8 mouse cellular contexts compared by ENCODE assay signal in the genomic region with DNA sequence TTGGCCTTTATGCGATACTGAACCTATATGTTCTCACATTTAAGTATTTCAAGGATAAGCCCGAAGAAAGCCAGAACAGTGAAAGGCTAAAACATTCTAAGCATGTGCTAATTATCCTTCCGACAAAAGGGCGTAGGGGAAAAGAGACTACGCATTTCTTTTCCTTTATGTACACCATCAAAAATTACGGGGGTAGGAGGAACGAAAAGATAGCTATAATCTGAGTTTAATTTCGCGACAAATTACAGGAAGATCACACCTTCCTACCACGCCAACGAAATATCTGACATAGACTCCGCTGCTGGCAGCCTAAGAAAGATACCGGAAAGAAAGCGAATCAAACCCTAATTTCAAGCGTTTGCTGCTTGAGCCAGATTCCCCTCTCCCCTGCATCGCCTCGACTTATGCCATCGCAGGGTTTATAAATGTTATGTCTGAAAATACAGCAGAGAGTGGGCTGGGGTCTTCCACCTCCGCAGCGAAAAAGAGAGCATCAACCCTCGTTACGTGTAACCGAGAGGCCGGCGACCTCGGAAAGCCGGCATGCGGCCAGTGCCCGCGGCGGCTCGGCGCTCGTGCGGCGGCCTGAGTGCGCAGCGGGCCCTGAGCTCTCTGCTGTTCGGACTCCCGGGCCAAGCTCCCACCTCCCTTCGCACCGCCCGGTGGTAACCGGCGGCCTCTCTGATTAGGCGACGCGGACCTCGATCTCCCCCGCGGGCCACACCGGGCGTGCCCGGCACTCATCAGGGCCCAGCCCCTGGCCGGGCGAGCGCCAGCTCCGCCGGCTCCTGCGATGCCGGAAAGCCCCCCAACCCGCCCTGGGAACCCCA. TPM values are rescaled to one million over a fixed set of nuclear protein-coding genes. Genes with fewer than 3 reads are reported as not detected.
DNase-seq lines count a peak whose midpoint lies in the region; ATAC-seq and TF ChIP-seq lines count a peak whose summit lies in the region.

No protein-coding gene starts in this region.

- TF ChIP-seq CTCF in liver, adult 2 months (IDR thresholded peaks at IDR 0.05; ENCODE audit: low read depth, low read length) = no peak

- no peak for DNase-seq in cerebellum, adult 9-11 months
- peak; percentile 80 for DNase-seq in 3134 (ENCODE audit: extremely low read depth, insufficient read length, low spot score)
- peak; percentile 62 for DNase-seq in c-Kit-negative CD71-positive TER-119-positive erythroid progenitor cells, embryonic 14.5 days (ENCODE audit: low read depth, low spot score)
- DNase-seq in liver, adult 2 months (ENCODE audit: extremely low read depth, low read depth, low spot score) = peak; percentile 66
- peak; percentile 83 for DNase-seq in neural tube, embryonic 10.5 days (ENCODE audit: extremely low spot score, low spot score)
- no peak for DNase-seq in cerebellum, adult 11-12 months

- no peaks in the 10 kb centered on the region for H3K9me3 ChIP-seq in heart, embryonic 16.5 days (replicated peaks; ENCODE audit: control insufficient read depth, low read length)

- peaks cover 15% of the 10 kb centered on the region for H3K4me1 ChIP-seq in heart, embryonic 16.5 days (ENCODE audit: control insufficient read depth, insufficient read depth, low read length)
- peaks cover 9% of the 10 kb centered on the region for H3K4me1 ChIP-seq in liver, adult 2 months (ENCODE audit: control insufficient read depth, insufficient read depth, low read length)

- WGBS in heart, embryonic 16.5 days = under 1% methylated on average over 62 of the region's 62 CpGs
- under 1% methylated on average over 62 of the region's 62 CpGs for WGBS in liver, adult 2 months

- no peak for TF ChIP-seq POLR2A in liver, adult 2 months (IDR thresholded peaks at IDR 0.05; ENCODE audit: extremely low read depth, insufficient read depth, low read length)

- H3K9ac ChIP-seq in heart, embryonic 16.5 days (ENCODE audit: low read length) = peak overlapping the region; percentile 99
- peak overlapping the region; percentile 94 for H3K9ac ChIP-seq in liver, adult 2 months (ENCODE audit: low read depth, low read length)

- H3K4me3 ChIP-seq in heart, embryonic 16.5 days (ENCODE audit: low read length) = peak overlapping the region; percentile 97
- H3K4me3 ChIP-seq in liver, adult 2 months (ENCODE audit: insufficient read depth, low read depth, low read length) = peak overlapping the region; percentile 95

- H3K27me3 ChIP-seq in heart, embryonic 16.5 days (ENCODE audit: control insufficient read depth, insufficient read depth, low read length) = no peaks in the 10 kb centered on the region
- H3K27me3 ChIP-seq in liver, adult 2 months (ENCODE audit: control insufficient read depth, insufficient read depth, low read length) = no peaks in the 10 kb centered on the region

- ATAC-seq in cerebellum, adult (ENCODE audit: insufficient number of reproducible peaks, low FRiP score, low TSS enrichment) = peak; percentile 75
- peak; percentile 80 for ATAC-seq in heart, embryonic 16.5 days (replicated peaks; ENCODE audit: extremely low read depth, insufficient read depth, low FRiP score)

- H3K36me3 ChIP-seq in heart, embryonic 16.5 days (ENCODE audit: control insufficient read depth, insufficient read depth) = peaks cover 17% of the 10 kb centered on the region
- H3K36me3 ChIP-seq in liver, adult 2 months (ENCODE audit: control insufficient read depth, insufficient read depth, low read length) = peaks cover 7% of the 10 kb centered on the region

- H3K4me2 ChIP-seq in heart, embryonic 16.5 days (ENCODE audit: low read depth, low read length) = peak overlapping the region; percentile 93

- H3K79me2 ChIP-seq in liver, adult 2 months (ENCODE audit: control insufficient read depth, insufficient read depth, low read length) = peaks cover 13% of the 10 kb centered on the region; the same call in 1 of the 2 replicates

- H3K27ac ChIP-seq in heart, embryonic 16.5 days (ENCODE audit: low read length) = peak overlapping the region; percentile 93
- peak overlapping the region; percentile 78 for H3K27ac ChIP-seq in liver, adult 2 months (replicated peaks; ENCODE audit: insufficient read depth, low read depth, low read length)

RNA-seq across cellular contexts. Expression of gene Pcnp, which starts 0.6 kb away (rescaled TPM):
- polyA plus RNA-seq in heart, embryonic 16.5 days (2015; fragmentation: Nextera tagmentation; extraction: Ambion mirVana) = 138 and 151 TPM in 2 replicates
- 55.8 and 67.7 TPM in 2 replicates for total RNA-seq in liver, adult 2 months (2014; rRNA removed)
- polyA plus RNA-seq in liver, adult 2 months (2012; rRNA removed) = 8.7 and 11.6 TPM in 2 replicates

RNA-seq across cellular contexts. Expression of gene Trmt10c, which starts 8.7 kb away (rescaled TPM):
- 21.2 and 24.3 TPM in 2 replicates for polyA plus RNA-seq in heart, embryonic 16.5 days (2015; fragmentation: Nextera tagmentation; extraction: Ambion mirVana)
- total RNA-seq in liver, adult 2 months (2014; rRNA removed) = 9.7 and 10.5 TPM in 2 replicates
- polyA plus RNA-seq in liver, adult 2 months (2012; rRNA removed) = 3.7 and 3.8 TPM in 2 replicates

RNA-seq across cellular contexts. Expression of gene Senp7, which starts 19.2 kb away (rescaled TPM):
- 16.7 and 20.8 TPM in 2 replicates for polyA plus RNA-seq in heart, embryonic 16.5 days (2015; fragmentation: Nextera tagmentation; extraction: Ambion mirVana)
- 6.7 and 6.9 TPM in 2 replicates for total RNA-seq in liver, adult 2 months (2014; rRNA removed)
- polyA plus RNA-seq in liver, adult 2 months (2012; rRNA removed) = 1.2 and 1.3 TPM in 2 replicates

RNA-seq across cellular contexts. Expression of gene Zbtb11, which starts 55.3 kb away (rescaled TPM):
- polyA plus RNA-seq in heart, embryonic 16.5 days (2015; fragmentation: Nextera tagmentation; extraction: Ambion mirVana) = 11.1 and 13.8 TPM in 2 replicates
- 8.6 and 9.9 TPM in 2 replicates for total RNA-seq in liver, adult 2 months (2014; rRNA removed)
- 2.0 and 2.8 TPM in 2 replicates for polyA plus RNA-seq in liver, adult 2 months (2012; rRNA removed)

Comparison
In these comparisons a context has a peak if more than half of its experiments do, and no peak if none do; other contexts are left out.
1. DNase-seq: peak in 3134 (single experiment), c-Kit-negative CD71-positive TER-119-positive erythroid progenitor cells, embryonic 14.5 days (single experiment), liver, adult 2 months (single experiment) and neural tube, embryonic 10.5 days (single experiment); none in cerebellum, adult 9-11 months (single experiment) and cerebellum, adult 11-12 months (single experiment).
2. RNA of gene Pcnp, which starts 0.6 kb away (polyA plus RNA-seq): 138 to 151 TPM in heart, embryonic 16.5 days; 8.7 to 11.6 TPM in liver, adult 2 months; every median in the first group is over 10 times any median in the second.